Mouse (Mus musculus): Measurements from ENCODE around the gene Iba57.

The Iba57 gene

DNA sequence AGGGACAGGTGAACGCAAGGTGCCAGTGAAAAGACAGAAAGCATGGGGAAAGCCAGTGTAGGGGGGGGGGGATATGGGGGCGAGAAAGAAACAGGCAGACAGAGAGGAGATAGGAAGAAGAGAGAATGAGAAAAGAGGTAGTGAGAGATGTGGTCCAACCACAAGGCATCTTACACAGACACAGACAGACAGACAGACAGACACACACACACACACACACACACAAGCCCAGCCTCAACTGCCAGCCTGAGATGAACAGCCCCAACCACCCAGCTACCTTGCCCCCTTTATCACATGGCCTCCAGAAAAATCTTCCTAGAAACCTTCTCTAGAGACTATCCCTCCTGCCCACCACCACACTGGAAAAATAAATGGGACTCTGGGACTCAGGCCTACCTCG lies 31.5 kb downstream of the Iba57 start:
- DNase-seq, result no peak

DNA sequence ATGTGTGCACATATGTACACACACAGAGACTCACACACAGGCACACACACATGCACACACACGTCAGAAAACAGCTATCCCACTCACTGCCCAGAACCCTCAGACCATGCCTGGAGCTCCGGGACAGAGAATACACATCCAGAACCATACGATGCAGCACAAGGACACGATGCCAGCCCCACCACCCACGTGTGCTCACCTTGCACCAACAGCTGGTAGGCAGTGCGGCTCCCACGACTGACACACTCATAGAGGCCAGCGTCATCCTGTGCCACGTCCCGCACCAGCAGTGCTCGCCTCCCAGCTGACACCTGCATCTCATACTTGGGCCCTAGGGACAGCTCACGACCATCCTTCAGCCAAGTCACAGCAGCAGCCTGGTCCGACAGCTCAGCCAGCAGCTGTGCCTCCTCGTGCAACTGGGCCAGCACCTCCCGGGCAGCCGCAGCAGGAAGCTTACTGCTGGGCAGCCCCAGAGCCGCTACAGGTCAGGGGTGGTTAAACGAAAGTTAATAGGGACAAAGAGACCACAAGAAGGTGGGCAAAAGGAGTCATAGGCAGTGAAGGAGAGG lies 32.1 kb downstream of the Iba57 start:
- DNase-seq, result no peak

DNA sequence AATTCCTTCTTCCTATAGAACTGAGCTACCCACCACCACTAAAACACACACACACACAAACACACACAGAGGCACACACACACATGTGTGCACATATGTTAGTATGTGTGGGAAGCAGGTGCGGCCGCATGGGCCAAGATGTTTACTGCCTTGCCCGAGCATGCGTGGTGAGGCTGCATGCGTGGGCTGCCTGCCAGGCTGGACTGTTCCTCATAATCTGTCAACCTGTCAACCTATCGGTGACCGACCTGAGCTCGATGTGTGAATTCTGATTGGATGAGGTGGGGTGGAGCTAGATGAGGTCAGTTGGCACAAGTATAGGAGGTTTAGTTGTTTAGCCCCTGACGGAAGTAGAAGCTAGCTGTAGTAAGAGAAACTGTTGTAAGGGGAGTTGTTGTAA lies 32.8 kb downstream of the Iba57 start:
- DNase-seq, result no peak

DNA sequence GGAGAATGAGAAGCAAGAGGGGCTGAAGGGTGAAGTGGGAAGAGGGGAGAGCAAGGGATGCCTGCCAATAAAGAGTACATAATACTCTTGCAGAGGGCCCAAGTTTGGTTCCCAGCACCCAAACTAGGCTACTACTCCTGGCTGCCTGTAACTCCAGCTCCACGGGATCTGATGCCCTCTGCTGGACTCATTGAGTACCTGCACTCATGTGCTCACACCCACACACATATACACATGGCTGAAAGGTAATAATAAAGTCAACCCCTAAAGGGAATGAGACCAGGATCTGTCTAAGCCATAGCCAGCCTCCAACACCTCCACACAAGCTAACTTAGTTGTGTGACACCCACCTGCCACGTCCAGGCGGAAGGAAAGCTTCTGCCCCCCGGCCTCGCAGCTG lies 57.6 kb downstream of the Iba57 start:
- DNase-seq, result no peak
